Mouse (Mus musculus): ENCODE data around the gene Fhod1.

DNA sequence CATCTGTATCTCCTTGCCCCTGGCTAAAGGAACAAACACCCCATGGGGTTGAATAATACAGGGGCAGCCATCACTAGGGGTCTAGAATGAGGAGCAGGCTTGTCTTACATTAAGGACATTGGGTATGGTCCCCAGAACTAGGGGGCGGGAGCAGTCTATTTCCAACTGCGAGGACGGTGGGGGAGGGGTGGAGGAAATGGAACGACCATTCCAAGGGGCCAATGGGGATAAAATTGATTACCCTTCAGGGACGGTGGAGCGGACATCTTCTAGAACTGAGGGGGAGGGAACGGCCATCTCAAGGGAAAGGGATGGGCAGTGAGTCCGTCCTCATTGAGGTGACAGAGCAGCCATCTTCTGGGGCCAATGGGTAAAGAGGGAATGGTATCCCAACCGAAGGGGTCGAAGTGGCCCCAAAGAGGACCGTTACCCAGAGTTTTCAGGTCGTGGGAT lies 22.1 kb downstream of the Fhod1 start:
- TF ChIP-seq CTCF (IDR thresholded peaks at IDR 0.05; ENCODE audit: insufficient read depth, low read depth, low read length) = no peak
- no peak for TF ChIP-seq POLR2A (IDR thresholded peaks at IDR 0.05; ENCODE audit: insufficient read depth, low read depth, low read length)

Measured in olfactory bulb, adult 2 months (tissue).